Mouse (Mus musculus) MEL (cell line): ENCODE data around the gene Nfia. TPM values are rescaled to one million over a fixed set of nuclear protein-coding genes. Genes with fewer than 3 reads are reported as not detected.

ENCODE experiments used
- DNase-seq: peaks from one replicate; pipeline ENCODE4 v3.0.0; 2011; ENCODE audit warnings: low read depth, low spot score
- H3K27ac ChIP-seq: 2 replicates; pipeline ENCODE4 v1.5.1; 2012; ENCODE audit warnings: low read depth, mild to moderate bottlenecking, control low read depth, low read length, moderate library complexity; ENCODE audit not compliant: control insufficient read depth
- H3K27me3 ChIP-seq, 2 experiments: fragments of 150-350 bp in 1 of 2; sonication (generic) in 1 of 2; 2 replicates each; pipeline ENCODE4 v1.6.1; 2012; ENCODE audit warnings: low read length in 2 of 2, mild to moderate bottlenecking in 2 of 2, improper control_type of control experiment in 1 of 2, moderate library complexity in 1 of 2; ENCODE audit not compliant: insufficient read depth in 2 of 2, control insufficient read depth in 1 of 2
- H3K36me3 ChIP-seq, 2 experiments: 2 replicates each; pipeline ENCODE4 v1.6.1; 2012 to 2014; ENCODE audit warnings: low read length in 2 of 2, improper control_type of control experiment in 1 of 2, inconsistent platforms in 1 of 2, mild to moderate bottlenecking in 1 of 2; ENCODE audit not compliant: insufficient read depth in 2 of 2, control insufficient read depth in 1 of 2
- H3K4me1 ChIP-seq, 2 experiments: fragments of 150-350 bp in 1 of 2; sonication (generic) in 1 of 2; 2 replicates each; pipeline ENCODE4 v1.6.1; 2012; ENCODE audit warnings: low read length in 2 of 2, improper control_type of control experiment in 1 of 2, mild to moderate bottlenecking in 1 of 2; ENCODE audit not compliant: insufficient read depth in 2 of 2, control insufficient read depth in 1 of 2
- H3K4me3 ChIP-seq, 2 experiments: fragments of 150-350 bp in 1 of 2; sonication (generic) in 1 of 2; 2 replicates each; pipeline ENCODE4 v1.5.1; 2012; ENCODE audit warnings: low read depth in 2 of 2, low read length in 2 of 2, mild to moderate bottlenecking in 2 of 2, moderate library complexity in 2 of 2, control low read depth in 1 of 2, improper control_type of control experiment in 1 of 2; ENCODE audit not compliant: control insufficient read depth in 1 of 2, insufficient read depth in 1 of 2
- H3K79me2 ChIP-seq: 2 replicates; pipeline ENCODE4 v1.6.1; 2012; ENCODE audit warnings: mild to moderate bottlenecking, low read length, moderate library complexity; ENCODE audit not compliant: control insufficient read depth, poor library complexity, insufficient read depth
- H3K9ac ChIP-seq: 2 replicates; pipeline ENCODE4 v1.6.1; 2012; ENCODE audit warnings: low read depth, mild to moderate bottlenecking, control low read depth, low read length, moderate library complexity; ENCODE audit not compliant: control insufficient read depth, poor library complexity, severe bottlenecking
- H3K9me3 ChIP-seq: fragments of 150-350 bp; sonication (generic); replicated peaks from 2 replicates; pipeline ENCODE4 v1.6.1; 2012; ENCODE audit warnings: mild to moderate bottlenecking, low read length, improper control_type of control experiment, moderate library complexity; ENCODE audit not compliant: insufficient read depth
- BHLHE40 ChIP-seq: IDR thresholded peaks from 2 replicates; pipeline ENCODE4 v1.6.1; 2012; ENCODE audit warnings: low read depth, mild to moderate bottlenecking, inconsistent platforms, low read length, improper control_type of control experiment, borderline replicate concordance
- CHD2 ChIP-seq: IDR thresholded peaks from 2 replicates; pipeline ENCODE4 v1.6.1; 2011; ENCODE audit warnings: low read length, improper control_type of control experiment
- CTCF ChIP-seq, 3 experiments: IDR thresholded peaks in 2 of 3; conservative IDR thresholded peaks in 1 of 3; 2 replicates each; pipeline ENCODE4 v1.5.1; 2011 to 2012; ENCODE audit warnings: low read length in 3 of 3, low read depth in 2 of 3, mild to moderate bottlenecking in 2 of 3, improper control_type of control experiment in 1 of 3, inconsistent platforms in 1 of 3, mixed read lengths in 1 of 3, moderate library complexity in 1 of 3; ENCODE audit not compliant: control insufficient read depth in 1 of 3, insufficient read depth in 1 of 3, poor library complexity in 1 of 3, severe bottlenecking in 1 of 3
- GABPA ChIP-seq: IDR thresholded peaks from 2 replicates; pipeline ENCODE4 v1.6.1; 2012; ENCODE audit warnings: low read depth, mild to moderate bottlenecking, inconsistent platforms, low read length, improper control_type of control experiment, moderate library complexity
- GATA1 ChIP-seq: IDR thresholded peaks from 2 replicates; pipeline ENCODE4 v1.6.1; 2011; ENCODE audit warnings: low read depth, low read length, improper control_type of control experiment
- KAT2A ChIP-seq: conservative IDR thresholded peaks from 2 replicates; pipeline ENCODE4 v1.6.1; 2012; ENCODE audit warnings: low read depth, low read length, improper control_type of control experiment, inconsistent platforms
- MAZ ChIP-seq: IDR thresholded peaks from 2 replicates; pipeline ENCODE4 v1.6.1; 2012; ENCODE audit warnings: low read depth, mild to moderate bottlenecking, inconsistent platforms, low read length, improper control_type of control experiment
- MXI1 ChIP-seq: IDR thresholded peaks from 2 replicates; pipeline ENCODE4 v1.6.1; 2011; ENCODE audit warnings: mild to moderate bottlenecking, low read depth, low read length, improper control_type of control experiment
- MYC ChIP-seq: IDR thresholded peaks from 2 replicates; pipeline ENCODE4 v1.6.1; 2011; ENCODE audit warnings: low read depth, mild to moderate bottlenecking, low read length, improper control_type of control experiment, moderate library complexity
- POLR2A ChIP-seq, 2 experiments: IDR thresholded peaks; 2 replicates each; pipeline ENCODE4 v1.6.1; 2011 to 2012; ENCODE audit warnings: low read length in 2 of 2, mild to moderate bottlenecking in 2 of 2, control low read depth in 1 of 2, improper control_type of control experiment in 1 of 2, low read depth in 1 of 2, moderate library complexity in 1 of 2; ENCODE audit not compliant: control insufficient read depth in 1 of 2, insufficient read depth in 1 of 2, poor library complexity in 1 of 2
- POLR2AphosphoS5 ChIP-seq: IDR thresholded peaks from 2 replicates; pipeline ENCODE4 v1.6.1; 2012; ENCODE audit warnings: low read depth, borderline replicate concordance, mild to moderate bottlenecking, inconsistent platforms, low read length, moderate library complexity, mixed read lengths
- RCOR1 ChIP-seq: IDR thresholded peaks from 2 replicates; pipeline ENCODE4 v1.6.1; 2012; ENCODE audit warnings: low read depth, mild to moderate bottlenecking, inconsistent platforms, low read length, improper control_type of control experiment
- SMC3 ChIP-seq: IDR thresholded peaks from 2 replicates; pipeline ENCODE4 v1.6.1; 2011; ENCODE audit warnings: low read depth, low read length, improper control_type of control experiment
- TCF12 ChIP-seq: IDR thresholded peaks from 2 replicates; pipeline ENCODE4 v1.6.1; 2014; ENCODE audit warnings: low read depth, mild to moderate bottlenecking, inconsistent platforms, low read length, improper control_type of control experiment, moderate library complexity
- UBTF ChIP-seq: IDR thresholded peaks from 2 replicates; pipeline ENCODE4 v1.6.1; 2012; ENCODE audit warnings: low read depth, mild to moderate bottlenecking, inconsistent platforms, low read length, improper control_type of control experiment, moderate library complexity, borderline replicate concordance; ENCODE audit not compliant: insufficient read depth
- USF1 ChIP-seq: IDR thresholded peaks from 2 replicates; pipeline ENCODE4 v1.6.1; 2014; ENCODE audit warnings: low read depth, mild to moderate bottlenecking, inconsistent platforms, low read length, improper control_type of control experiment, moderate library complexity
- USF2 ChIP-seq, 2 experiments: IDR thresholded peaks; 2 replicates each; pipeline ENCODE4 v1.6.1; 2011 to 2012; ENCODE audit warnings: improper control_type of control experiment in 2 of 2, low read length in 2 of 2, borderline replicate concordance in 1 of 2, inconsistent platforms in 1 of 2, low read depth in 1 of 2, mild to moderate bottlenecking in 1 of 2; ENCODE audit not compliant: insufficient read depth in 1 of 2
- polyA plus RNA-seq, 2 experiments: library from polyadenylated mRNA; stranded (reverse) in 1 of 2; unstranded in 1 of 2; fragments of >175 nt in 1 of 2; fragments of >200 nt in 1 of 2; gene quantifications; 2 replicates each; pipeline versions ENCODE4 v1.2.1 to v1.2.4; 2012; ENCODE audit warnings: low replicate concordance in 2 of 2, low read depth in 1 of 2; ENCODE audit not compliant: insufficient read length in 2 of 2, insufficient read depth in 1 of 2, missing spikeins in 1 of 2
- total RNA-seq: library from RNA; depleted of rRNA; stranded (reverse); fragments of 300-350 nt; gene quantifications from 2 replicates; pipeline ENCODE4 v1.2.3, GENCODE M21; 2012

Nfia gene
- total and polyA plus RNA-seq, 3 experiments = 10.2 to 20.5 (median 13.4) TPM

GRCm38 (mm10) chr4:97905826-97906225, 133.3 kb downstream of the Nfia start:
- DNase-seq = no peak
- H3K9ac ChIP-seq = no peak overlapping the region
- TF ChIP-seq KAT2A = no peak
- H3K36me3 ChIP-seq = peaks cover 13 to 34% of the 10 kb centered on the region in 2 experiments
- H3K4me3 ChIP-seq = no peak overlapping the region
- no peak overlapping the region for H3K27ac ChIP-seq
- H3K9me3 ChIP-seq = no peaks in the 10 kb centered on the region
- peaks cover 15 to 18% of the 10 kb centered on the region in 2 experiments for H3K4me1 ChIP-seq
- peaks cover 24% of the 10 kb centered on the region for H3K79me2 ChIP-seq
- no peaks in the 10 kb centered on the region for H3K27me3 ChIP-seq

DNA sequence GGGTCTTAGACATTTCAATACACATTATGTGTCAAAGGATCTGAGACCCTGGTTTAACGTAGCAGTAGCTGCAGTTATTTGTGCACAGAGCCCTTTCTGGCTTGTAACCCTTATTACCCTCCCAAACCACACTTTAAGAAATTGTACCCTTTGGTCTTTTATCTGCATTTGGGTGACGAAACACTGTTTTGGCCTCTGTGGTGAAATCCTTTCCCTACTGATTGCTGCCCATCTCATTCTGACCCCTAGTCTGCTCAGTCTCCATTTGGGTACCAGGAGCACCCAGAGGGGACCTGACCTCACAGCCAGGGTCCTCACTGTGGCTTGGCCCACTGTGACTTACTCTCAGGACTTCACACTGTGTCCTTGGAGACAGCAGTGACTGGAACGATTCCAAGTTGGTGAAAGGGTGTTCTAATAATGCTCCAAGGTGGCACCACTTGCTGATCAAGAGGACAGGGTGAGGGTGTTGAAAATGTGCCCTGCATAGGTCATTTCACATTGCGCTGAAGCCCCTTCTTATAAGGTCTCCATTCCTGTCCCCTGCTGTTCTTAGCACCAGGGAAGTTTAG, 136.1 kb downstream of the Nfia start:
- TF ChIP-seq TCF12 (no peak), GABPA (no peak), MYC (no peak), MXI1 (no peak), CTCF (IDR thresholded peaks at IDR 0.05 in 2 of 3, conservative IDR thresholded peaks at IDR 0.05 in 1 of 3; ENCODE audit: control insufficient read depth in 1 of 3, insufficient read depth in 1 of 3, low read depth in 2 of 3, low read length in 3 of 3, poor library complexity in 1 of 3, severe bottlenecking in 1 of 3) (no peak), UBTF (no peak), MAZ (no peak)
- TF ChIP-seq, all 39 proteins: peak for 0

DNA sequence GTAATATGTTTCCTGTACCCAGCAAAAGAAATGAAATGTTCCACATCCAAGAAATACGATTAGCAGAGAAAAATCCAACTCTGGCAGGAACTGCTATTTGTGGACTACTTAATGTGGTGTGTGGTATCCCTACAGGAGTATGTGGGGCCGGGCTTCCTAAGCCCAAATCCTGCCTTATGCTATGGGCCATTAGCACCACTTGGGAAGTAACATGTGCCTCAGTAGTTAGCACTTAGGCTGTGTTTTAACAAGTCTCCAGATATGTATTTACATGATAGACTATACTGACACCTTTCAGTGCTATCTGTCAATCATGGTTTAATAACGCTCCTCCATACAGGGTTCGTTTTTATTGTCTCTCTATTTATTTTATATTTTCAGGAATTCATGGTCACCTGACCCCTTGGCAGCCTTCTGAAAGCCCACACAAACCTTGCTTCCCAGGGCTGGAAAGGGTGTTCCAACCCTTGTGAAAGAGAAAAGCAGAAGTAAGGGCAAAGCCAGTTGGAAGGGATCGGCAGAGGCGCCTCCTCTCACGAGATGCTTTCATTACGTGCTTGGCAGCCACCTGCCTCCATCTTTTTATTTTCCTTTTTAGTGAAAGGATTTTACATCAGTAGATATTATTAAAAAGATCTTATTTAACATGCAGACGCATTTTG, 137.7 kb downstream of the Nfia start:
- Histone ChIP-seq H3K9me3 (no peaks in the 10 kb centered on the region), H3K27me3 (no peaks in the 10 kb centered on the region), H3K4me1 (peaks cover 18 to 19% of the 10 kb centered on the region in 2 experiments), H3K36me3 (peaks cover 15 to 40% of the 10 kb centered on the region in 2 experiments), H3K27ac (no peak overlapping the region), H3K9ac (no peak overlapping the region), H3K4me3 (no peak overlapping the region; a peak in 1 of 4 replicates), H3K79me2 (peaks cover 34% of the 10 kb centered on the region)
- DNase-seq = peak; percentile 54
- TF ChIP-seq USF1 = peak; percentile 48
- TF ChIP-seq GATA1 = no peak
- TF ChIP-seq SMC3 = no peak
- no peak for TF ChIP-seq POLR2AphosphoS5
- TF ChIP-seq POLR2A (IDR thresholded peaks at IDR 0.05; ENCODE audit: control insufficient read depth in 1 of 2, insufficient read depth in 1 of 2, low read depth in 1 of 2, low read length in 2 of 2, poor library complexity in 1 of 2) = 0 out of 4 replicates have a peak, but pooled peaks of 1 of the 2 experiments have one; percentile 1
- no peak for TF ChIP-seq USF2 (IDR thresholded peaks at IDR 0.05; ENCODE audit: borderline replicate concordance in 1 of 2, insufficient read depth in 1 of 2, low read depth in 1 of 2, low read length in 2 of 2)
- no peak for TF ChIP-seq BHLHE40
- TF ChIP-seq CHD2 = no peak
- TF ChIP-seq RCOR1 = no peak

More for the DNA sequence above, 136.1 kb downstream of the Nfia start:
- H3K79me2 ChIP-seq = peaks cover 31% of the 10 kb centered on the region
- no peaks in the 10 kb centered on the region for H3K27me3 ChIP-seq
- H3K4me3 ChIP-seq = no peak overlapping the region
- peaks cover 15 to 19% of the 10 kb centered on the region in 2 experiments for H3K4me1 ChIP-seq
- no peak overlapping the region for H3K9ac ChIP-seq
- H3K27ac ChIP-seq = no peak overlapping the region
- no peak for DNase-seq
- no peaks in the 10 kb centered on the region for H3K9me3 ChIP-seq
- peaks cover 15 to 42% of the 10 kb centered on the region in 2 experiments for H3K36me3 ChIP-seq
